ENCODE assay signal across 9 mouse cellular contexts in the genomic region with DNA sequence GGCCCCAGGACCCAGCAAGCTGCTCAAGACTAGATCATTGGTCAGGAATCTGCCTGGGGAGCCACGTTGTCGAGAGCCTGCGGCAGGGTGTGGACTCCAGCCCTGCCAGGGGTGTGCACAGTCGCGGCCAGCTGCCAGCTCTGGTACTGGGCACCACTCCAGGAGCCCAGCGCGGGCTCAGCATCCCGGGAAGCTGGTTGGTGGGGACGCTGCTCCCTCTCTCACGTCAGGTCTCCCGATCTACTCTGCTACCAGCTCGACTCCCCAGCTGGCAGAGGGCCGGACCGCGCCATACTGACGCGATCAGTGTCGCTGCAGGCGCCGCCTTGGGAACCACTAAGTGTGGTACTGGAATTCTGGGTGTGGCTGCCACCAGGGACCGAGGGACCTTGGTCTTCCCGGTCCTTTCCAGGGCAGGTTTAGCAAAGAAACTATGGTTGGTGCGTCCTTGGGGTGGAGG. TPM values are rescaled to one million over a fixed set of nuclear protein-coding genes. Genes with fewer than 3 reads are reported as not detected.
DNase-seq lines count a peak whose midpoint lies in the region; ATAC-seq lines count a peak whose summit lies in the region.
"Had no signal": no experiment of that assay in that cellular context is flagged by ENCODE, and none has a peak within 500 bp of the region (broad histone marks: within the 10 kb centered on the region; RNA-seq: fewer than 3 reads in every experiment).

No protein-coding gene starts in this region.

- H3K4me3 ChIP-seq in hindbrain, embryonic 16.5 days (ENCODE audit: low read length): peak overlapping the region; percentile 37

- H3K27ac ChIP-seq in hindbrain, embryonic 16.5 days (ENCODE audit: low read depth, low read length): peak overlapping the region; percentile 72

- no peaks in the 10 kb centered on the region for H3K9me3 ChIP-seq in hindbrain, embryonic 16.5 days (ENCODE audit: control insufficient read depth, low read length)

- no peaks in the 10 kb centered on the region for H3K36me3 ChIP-seq in hindbrain, embryonic 16.5 days (ENCODE audit: control insufficient read depth, insufficient read depth, low read length)

- 4% methylated on average over 23 of the region's 23 CpGs for WGBS in hindbrain, embryonic 16.5 days

- ATAC-seq in hindbrain, embryonic 16.5 days: peak; percentile 89

- peaks cover 12% of the 10 kb centered on the region for H3K4me1 ChIP-seq in hindbrain, embryonic 16.5 days (ENCODE audit: control insufficient read depth, insufficient read depth, low read depth, low read length)

- peak; percentile 95 for DNase-seq in MN1 (ENCODE audit: low spot score)
- peak; percentile 69 to 76 for DNase-seq in cerebellum, postnatal 25 days
- peak; percentile 66 to 75 for DNase-seq in gastrocnemius, adult 8-10 months (ENCODE audit: low spot score in 2 of 2)
- peak; percentile 81 for DNase-seq in left cerebral cortex, adult 11 months (ENCODE audit: low spot score)
- peak; percentile 95 for DNase-seq in lung, postnatal 25 days (ENCODE audit: low spot score)
- DNase-seq in right cerebral cortex, postnatal 10 days (ENCODE audit: low spot score in 2 of 2): peak; percentile 94 to 96
- DNase-seq in natural killer cell, adult 2 months (ENCODE audit: low spot score in 2 of 2): no peak

- peak overlapping the region; percentile 57 for H3K9ac ChIP-seq in hindbrain, embryonic 16.5 days (ENCODE audit: low read depth, low read length)

- H3K27me3 ChIP-seq in hindbrain, embryonic 16.5 days (replicated peaks; ENCODE audit: control insufficient read depth, insufficient read depth, low read length): no peaks in the 10 kb centered on the region

- H3K4me2 ChIP-seq in hindbrain, embryonic 16.5 days (ENCODE audit: low read length): peak overlapping the region; percentile 70

RNA-seq across cellular contexts. Expression of a gene that starts 11.7 kb away (rescaled TPM):
- total RNA-seq in gastrocnemius, adult 8-10 months (2022): under 1 TPM in 2 of 4 experiments, not detected in 2; 0.27 to 0.36 TPM
- 5.4 and 5.6 TPM in 2 replicates for polyA plus RNA-seq in hindbrain, embryonic 16.5 days (2015; fragmentation: Nextera tagmentation; extraction: Ambion mirVana)
- total RNA-seq: MEL had no signal

RNA-seq across cellular contexts. Expression of a gene that starts 35.5 kb away (rescaled TPM):
- 1,000 to 10,000 TPM; 2,872 to 3,265 (median 3,132) TPM for total RNA-seq in gastrocnemius, adult 8-10 months (2022)
- polyA plus RNA-seq in hindbrain, embryonic 16.5 days (2015; fragmentation: Nextera tagmentation; extraction: Ambion mirVana): 1,087 and 1,130 TPM in 2 replicates

RNA-seq across cellular contexts. Expression of a gene that starts 58.8 kb away (rescaled TPM):
- total RNA-seq in gastrocnemius, adult 8-10 months (2022): 10 to 100 TPM in 2 of 4 experiments, 1 to 10 TPM in 2; 9.6 to 15.8 (median 10.1) TPM
- 10.0 and 11.2 TPM in 2 replicates for polyA plus RNA-seq in hindbrain, embryonic 16.5 days (2015; fragmentation: Nextera tagmentation; extraction: Ambion mirVana)

RNA-seq across cellular contexts. Expression of a gene that starts 59.0 kb away (rescaled TPM):
- 1 to 10 TPM; 7.1 to 8.6 (median 7.4) TPM for total RNA-seq in gastrocnemius, adult 8-10 months (2022)
- 23.2 and 24.9 TPM in 2 replicates for polyA plus RNA-seq in hindbrain, embryonic 16.5 days (2015; fragmentation: Nextera tagmentation; extraction: Ambion mirVana)

Comparison
In these comparisons a context has a peak if more than half of its experiments do, and no peak if none do; other contexts are left out.
1. DNase-seq: peak in MN1 (single experiment), cerebellum, postnatal 25 days (2 of 2), gastrocnemius, adult 8-10 months (2 of 2), left cerebral cortex, adult 11 months (single experiment), lung, postnatal 25 days (single experiment) and right cerebral cortex, postnatal 10 days (2 of 2); none in natural killer cell, adult 2 months (0 of 2).